Mouse (Mus musculus): ENCODE data around the gene Gm6899. TPM values are rescaled to one million over a fixed set of nuclear protein-coding genes. Genes with fewer than 3 reads are reported as not detected.

Gm6899 gene
- total RNA-seq (2023) = not detected

DNA sequence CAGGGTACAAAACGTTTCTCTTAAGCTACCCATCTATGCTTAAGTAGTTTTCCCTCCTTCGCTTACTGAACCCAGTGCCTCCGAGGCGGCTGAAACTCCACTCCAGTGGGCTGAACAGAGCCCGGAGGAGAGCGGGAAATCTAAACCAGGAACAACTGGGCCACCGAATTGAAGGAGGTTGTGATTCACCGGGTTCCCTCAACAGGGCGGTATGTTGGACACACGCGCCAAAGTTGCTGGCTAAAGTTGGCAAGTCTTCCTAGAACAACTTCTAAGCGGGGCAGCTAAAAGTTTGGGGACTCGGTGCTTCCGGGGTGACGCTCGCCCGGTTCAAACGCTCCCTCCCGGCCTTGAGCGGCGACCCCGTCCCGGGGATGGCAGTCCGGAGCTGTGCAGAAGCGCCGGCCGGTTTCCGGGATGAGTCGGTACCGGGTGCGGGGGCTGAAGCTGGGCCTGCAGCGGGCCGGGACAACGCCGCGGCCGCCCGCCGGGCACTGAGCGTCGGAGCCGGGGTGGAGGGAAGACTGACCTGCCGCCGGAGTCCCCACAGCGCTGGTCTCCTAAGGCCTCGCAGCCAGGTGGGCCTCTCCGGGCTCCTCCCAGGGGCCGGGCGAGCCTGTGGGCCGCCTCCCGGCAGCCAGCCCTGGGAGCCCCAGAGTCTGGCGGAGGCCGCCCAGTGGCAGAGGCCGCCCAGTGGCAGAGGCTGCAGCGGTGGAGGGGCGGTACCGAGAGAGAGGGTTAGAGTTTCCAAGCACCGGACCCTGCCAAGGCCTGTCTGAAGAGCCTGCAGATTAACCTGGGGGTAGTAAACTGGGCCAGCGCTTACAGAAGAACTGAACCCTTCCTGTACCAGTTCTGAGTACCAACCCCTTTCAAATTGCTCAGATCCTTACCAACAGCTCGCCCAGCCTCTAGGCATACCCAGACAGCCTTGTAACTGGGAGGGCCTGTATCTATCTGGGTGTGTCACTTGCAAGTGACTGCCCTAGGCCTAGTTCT is at the start of gene Gm6899, which contains the start of gene Vrk2:
Gene Gm6899, plus strand, starts transcription at position 181 of the 999 bp plus-strand sequence.
Gene Vrk2, minus strand, starts transcription at position 939 of the 999 bp plus-strand sequence.

Other genes starting within 250 kb of the Gm6899 start
- gene Fancl, start 207.1 kb upstream of the Gm6899 start, total RNA-seq (2023) = 18.9 TPM
- gene Vrk2, start 758 bp downstream of the Gm6899 start, total RNA-seq (2023) = 28.3 TPM